Mouse (Mus musculus) urinary bladder, postnatal 36 days (tissue): ENCODE measurements around the gene Ttll1.
A peak's percentile ranks its signal among the peaks of the same experiment; 100 is the strongest.
"Not testable (repeated sequence)": the region's sequence is repeated elsewhere in the genome, so short reads cannot be mapped to it uniquely, and the experiment has no call there.

Experiments used
- DNase-seq, 2 experiments: peaks; one replicate each; pipeline ENCODE4 v3.0.0; 2022; ENCODE audit warnings: low spot score in 2 of 2, mixed read lengths in 1 of 2

Gene Ttll1

GRCm38 (mm10) chr15:83482645-83483224 is 28.0 kb downstream of the Ttll1 start:
- DNase-seq = no peak

DNA sequence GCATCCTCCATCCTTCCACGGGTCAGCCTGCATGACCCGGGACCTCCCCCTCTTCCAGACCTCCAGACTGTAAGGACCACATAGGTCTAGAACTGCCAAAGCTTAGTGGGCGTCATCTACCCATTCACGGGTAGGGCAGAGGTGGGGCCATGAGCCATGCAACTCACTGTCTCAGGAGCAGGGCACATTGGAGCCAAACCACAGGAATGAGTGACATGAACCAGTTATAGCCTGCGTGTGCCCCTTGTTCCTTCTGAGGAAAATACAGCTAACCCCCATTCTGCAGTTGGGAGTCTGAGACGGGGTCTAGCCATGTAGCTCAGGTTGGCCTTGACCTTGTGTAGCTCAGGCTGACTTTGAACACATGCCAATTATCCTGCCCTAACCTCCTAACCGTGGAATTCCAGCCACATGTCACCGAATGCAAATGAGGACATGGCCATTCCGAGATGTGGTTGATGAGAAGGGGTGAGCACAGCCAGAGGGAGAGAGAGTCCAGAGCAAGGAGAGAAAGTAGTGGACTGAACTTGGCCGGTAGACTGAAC is 29.4 kb downstream of the Ttll1 start:
- no peak for DNase-seq

DNA sequence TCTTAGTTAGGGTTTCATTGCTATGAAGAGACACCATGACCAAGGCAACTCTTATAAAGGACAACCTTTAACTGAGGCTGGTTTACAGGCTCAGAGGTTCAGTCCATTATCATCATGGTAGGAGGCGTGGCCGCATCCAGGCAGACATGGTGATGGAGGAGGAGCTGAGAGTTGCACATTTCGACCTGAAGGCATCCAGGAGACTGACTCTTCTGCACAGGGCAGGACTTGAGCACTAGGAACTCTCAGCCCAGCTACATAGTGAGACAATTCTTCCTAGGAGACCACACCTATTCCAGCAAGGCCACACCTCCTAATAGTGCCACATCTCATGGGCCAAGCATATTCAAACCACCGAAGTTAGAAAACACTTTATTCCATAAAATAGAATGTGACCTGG is 30.9 kb downstream of the Ttll1 start:
- no peak for DNase-seq

DNA sequence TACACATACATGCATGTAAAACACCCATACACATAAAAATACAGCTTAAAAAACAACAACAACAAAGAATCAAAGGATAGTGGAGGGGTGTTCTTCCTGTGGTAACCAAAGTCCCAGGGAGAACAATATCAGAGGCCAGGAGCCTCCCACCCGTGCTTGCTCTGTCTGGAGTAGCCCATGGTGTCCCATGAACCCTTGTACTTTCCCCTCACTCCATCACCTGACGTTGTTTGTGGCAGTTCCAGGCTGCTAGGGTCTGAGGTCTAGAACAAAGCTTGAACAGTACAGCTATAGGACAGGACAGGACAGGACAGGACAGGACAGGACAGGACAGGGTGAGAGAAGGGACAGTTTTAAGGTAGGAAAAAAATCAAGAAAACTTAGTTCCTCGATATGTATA is 32.6 kb downstream of the Ttll1 start:
- no peak for DNase-seq

GRCm38 (mm10) chr15:83476593-83477273 is 34.0 kb downstream of the Ttll1 start:
- DNase-seq = no peak

DNA sequence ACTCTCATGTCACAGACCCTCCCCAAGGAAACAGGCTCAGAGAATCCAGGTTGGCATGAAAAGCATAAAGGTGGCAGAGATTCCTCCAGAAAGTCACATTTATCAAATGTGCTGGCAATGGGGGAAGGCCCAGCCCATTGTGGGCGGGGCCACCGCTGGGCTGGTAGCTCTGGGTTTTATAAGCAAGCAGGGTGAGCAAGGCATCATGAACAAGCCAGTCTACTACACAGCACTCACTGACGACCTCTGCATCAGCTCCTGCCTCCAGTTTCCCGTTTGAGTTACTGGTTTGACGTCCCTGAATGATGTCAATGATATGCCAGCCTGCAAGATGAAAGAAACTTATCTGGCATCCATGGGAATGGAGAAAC is 36.2 kb downstream of the Ttll1 start:
- no peak for DNase-seq

GRCm38 (mm10) chr15:83473832-83474465 is 36.7 kb downstream of the Ttll1 start:
- peak; percentile 79 to 81 for DNase-seq

- DNase-seq = no peak
These were observed 37.4 kb downstream of the Ttll1 start for GRCm38 (mm10) chr15:83473251-83473650.

- DNase-seq = peak in 1 of 2 experiments; percentile 61
These were observed 39.2 kb downstream of the Ttll1 start for GRCm38 (mm10) chr15:83471476-83471875.

DNA sequence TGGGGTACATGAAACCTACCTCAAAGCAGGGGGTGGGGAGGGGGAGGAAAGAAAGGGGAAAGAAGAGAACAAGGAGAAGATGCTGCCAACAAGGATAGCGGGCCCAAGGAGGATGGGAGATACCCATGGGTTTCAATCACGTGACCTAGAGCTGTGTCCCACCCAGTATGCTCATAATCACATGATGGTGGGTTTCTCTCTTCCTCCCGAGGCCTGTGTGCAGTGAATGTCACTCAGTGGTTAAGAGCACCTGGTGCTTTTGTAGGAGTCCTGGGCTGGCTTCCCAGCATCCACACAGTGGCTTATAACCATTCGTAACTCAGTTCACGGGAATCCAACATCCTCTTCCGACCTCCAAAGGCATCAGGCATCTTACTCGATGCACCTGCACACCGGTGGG is 40.2 kb downstream of the Ttll1 start:
- DNase-seq = no peak

- DNase-seq = no peak
These were observed 41.3 kb downstream of the Ttll1 start for GRCm38 (mm10) chr15:83469279-83469821.

DNA sequence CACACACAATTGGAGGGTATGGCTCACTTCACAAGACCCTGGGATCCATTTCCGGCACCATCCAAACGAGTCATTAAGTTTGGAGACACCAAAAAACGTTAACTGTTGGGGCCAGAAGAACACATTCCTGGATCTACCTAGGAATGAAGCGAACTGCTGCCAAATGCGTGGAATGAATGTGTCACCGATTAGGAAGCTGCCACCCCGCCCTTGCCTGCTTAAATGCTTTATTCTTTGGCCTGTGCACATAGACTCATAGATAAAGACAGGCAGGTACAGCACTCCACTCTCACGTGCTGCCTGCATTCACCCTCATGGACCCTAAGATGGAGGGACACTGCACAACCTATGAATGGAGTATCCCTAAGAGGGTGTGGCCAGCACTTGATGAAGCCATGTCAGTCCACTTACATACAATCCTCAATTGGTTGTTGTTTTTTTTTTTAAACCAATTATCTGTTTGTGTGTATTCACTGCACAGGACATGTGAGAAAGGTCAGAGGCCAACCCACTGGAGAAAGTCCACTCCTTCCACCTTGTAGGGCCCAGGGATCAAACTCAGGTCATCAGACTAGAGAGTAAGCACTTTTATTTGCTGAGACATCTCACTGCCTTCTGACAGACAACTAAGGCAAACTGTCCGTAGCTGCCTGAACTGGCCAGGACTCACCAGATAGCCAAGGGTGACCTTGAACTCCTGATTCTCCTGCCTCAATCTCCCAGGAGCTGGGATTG is 43.3 kb downstream of the Ttll1 start:
- DNase-seq = no peak

DNA sequence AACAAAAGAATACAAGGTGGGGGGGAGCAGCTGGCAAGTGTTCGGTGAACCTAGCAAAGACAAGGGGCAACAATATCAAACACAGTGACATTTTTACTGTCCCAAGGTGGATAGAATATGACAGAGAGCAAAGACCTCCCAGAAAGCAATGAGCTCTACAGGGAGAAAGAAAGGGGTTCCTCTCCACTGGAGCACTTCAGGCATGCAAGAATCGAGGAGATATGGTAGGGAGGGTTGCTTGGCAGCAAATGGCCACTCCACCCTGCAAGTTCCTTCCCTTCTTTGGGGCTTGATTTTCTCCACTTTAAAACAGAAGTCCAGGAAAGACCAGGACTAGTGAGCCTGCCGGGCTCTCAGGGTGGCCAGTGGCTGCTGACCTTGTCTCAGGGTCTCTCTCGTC is 44.4 kb downstream of the Ttll1 start:
- DNase-seq = no peak

DNA sequence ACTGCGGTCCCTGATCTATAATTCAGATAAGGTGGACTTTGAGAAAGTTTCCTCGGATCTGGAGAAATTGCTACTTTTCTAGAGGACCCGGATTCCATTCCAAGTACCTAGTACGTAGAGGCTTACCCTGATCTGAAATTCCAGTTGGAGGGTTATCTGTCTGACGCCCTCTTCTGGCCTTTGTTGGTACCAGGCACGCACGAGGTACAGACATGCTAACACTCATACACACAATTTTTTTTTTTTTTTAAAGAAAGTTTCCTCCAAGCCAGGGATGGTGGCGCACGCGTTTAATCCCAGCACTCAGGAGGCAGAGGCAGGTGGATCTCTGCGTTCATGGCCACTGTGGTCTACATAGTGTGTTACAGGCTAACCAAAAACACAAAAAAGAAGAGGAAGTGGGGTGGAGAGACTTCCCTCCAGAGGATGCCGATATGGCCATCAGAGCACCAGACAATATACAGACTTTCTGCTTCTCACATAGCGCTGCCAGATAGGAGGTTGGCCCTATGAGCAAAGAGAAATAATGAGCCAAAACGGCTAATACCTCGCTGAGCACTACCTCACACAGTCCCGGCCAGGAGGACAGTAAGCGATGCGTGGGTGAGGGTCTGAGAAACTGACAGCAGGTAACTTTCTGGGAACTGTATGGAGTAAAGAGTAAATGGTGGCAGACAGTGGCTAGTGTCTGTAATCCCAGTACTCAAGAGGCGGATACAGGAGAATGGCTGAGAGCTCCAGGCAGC is 45.6 kb downstream of the Ttll1 start:
- DNase-seq = no peak

DNA sequence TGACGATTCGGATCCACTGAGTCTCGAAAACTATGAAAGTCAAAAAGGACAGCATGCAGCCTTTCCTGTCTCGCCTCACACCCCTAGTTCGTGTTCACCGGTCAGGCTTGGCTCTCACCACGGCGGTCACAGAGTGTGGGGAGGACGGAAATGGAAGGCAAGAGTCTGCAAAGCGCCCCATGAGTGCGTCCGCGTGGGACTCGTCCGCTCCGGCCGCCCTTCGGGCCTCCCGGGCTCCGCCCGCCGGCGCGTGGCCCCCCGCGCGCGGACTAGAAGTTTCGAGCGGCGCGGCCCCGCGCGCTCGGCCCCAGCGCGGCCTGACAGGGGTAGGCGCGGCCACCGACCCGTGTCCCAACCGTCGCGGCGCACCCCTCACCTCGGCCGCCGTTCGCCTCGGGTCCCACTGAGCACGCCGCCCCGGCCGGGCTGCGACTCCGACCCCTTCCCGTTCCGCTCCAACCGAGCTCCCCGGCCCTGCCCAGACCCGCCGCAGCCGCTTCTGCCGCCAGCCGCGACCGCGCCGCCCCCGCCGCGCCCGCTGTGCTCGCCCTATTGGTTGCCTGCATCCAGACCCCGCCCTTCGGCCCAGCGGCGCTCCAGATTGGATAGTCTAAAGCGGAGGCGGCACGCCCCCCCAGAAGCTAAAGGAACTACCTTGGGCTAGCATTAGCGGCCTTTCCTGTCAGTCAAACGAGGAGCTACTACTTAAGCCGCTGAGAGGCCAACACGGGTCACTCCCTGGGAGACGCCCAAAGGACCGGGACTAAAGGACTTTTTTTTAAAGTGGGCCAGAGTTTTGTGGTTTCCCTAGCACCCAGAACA is 46.4 kb downstream of the Ttll1 start, which contains the start of gene Pacsin2:
Gene Pacsin2 (minus strand): TSS at position 524 of the 822 bp plus-strand sequence.
- peak; percentile 97 to 99 for DNase-seq

DNA sequence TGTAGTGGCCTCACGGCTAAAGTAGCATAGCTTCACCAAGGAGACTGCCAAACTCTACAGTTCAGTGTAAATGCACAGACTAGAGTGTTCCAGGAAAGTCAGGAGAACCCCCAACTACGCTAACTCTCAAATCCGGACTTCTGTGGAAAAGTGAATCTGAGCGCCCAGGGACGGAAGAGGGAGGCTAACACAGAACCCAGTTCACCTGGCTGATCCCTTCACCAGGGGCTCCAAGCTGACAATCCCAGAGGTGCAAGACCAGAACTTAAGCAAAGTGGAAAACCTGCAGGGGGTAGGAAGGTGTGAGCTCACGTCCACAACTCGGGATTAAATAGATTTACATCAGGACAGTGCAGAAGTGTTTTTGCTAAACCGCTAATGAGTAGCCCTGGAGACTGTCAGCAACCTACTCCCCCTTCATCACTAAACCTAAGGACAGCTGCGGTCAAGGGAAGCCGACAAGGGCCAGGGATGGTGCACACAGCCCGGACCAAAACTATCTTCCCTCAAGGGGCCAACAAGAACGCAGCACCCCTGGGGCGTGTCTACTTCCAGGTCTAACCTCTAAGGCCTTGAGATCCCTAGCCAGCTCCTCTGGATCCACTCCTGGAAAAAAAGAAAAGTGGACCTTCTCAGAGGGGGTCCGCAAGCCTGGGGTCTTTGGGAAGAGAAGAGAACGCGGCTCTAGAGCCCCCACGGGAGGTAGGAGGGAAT is 47.2 kb downstream of the Ttll1 start:
- DNase-seq = no peak

- DNase-seq = not testable (repeated sequence)
These were observed 48.3 kb downstream of the Ttll1 start for GRCm38 (mm10) chr15:83462349-83462748.

GRCm38 (mm10) chr15:83460891-83461290 is 49.8 kb downstream of the Ttll1 start:
- DNase-seq = no peak

GRCm38 (mm10) chr15:83457541-83457940 is 53.2 kb downstream of the Ttll1 start:
- no peak for DNase-seq

DNA sequence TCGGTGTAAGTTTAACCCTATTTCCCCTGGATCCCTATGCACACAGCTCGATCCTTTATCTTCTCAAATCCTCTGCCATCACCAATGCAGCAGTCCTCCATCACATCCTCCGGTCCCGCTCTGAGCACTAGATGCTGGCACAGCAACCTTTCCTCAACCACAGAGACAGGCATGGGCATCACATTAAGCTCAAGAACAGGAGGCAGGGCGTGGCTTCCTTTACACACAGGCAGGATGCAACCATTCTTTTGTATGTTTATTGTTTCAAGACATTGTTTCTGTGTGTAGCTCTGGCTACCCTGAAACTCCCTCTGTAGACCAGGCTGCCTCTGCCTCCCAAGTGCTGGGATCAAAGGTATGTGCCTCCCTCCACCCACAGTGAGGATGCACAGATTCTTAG is 55.1 kb downstream of the Ttll1 start:
- DNase-seq = no peak
